Mouse (Mus musculus): ENCODE measurements around the gene Grcc10. TPM values are rescaled to one million over a fixed set of nuclear protein-coding genes. Genes with fewer than 3 reads are reported as not detected.

Gene Grcc10
- polyA plus RNA-seq, 1 experiment: 287 TPM

DNA sequence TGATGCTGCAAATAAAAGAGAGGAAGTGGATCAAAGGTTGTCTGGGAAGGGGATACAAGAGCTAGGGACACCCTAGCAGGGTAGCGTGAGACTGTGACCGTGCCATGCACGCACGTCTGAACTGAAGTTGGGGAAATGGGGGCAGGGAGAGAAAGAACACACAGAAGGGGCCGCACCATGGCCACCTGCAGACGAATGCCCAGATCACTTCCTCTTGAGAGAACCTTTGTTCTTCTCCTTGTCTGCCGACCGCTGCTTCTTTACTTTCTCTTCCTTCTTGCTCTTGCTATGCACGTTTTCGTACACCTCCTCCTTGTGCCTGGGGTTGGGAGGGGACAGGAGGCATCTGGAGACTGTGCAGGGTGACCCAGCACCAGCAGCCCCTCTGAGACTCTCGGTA, 20.3 kb downstream of the Grcc10 start:
- H3K27me3 ChIP-seq (ENCODE audit: control insufficient read depth, insufficient read depth, insufficient read length): no peaks in the 10 kb centered on the region
- H3K4me2 ChIP-seq (ENCODE audit: low read depth): no peak overlapping the region
- TF ChIP-seq E2F4 (IDR thresholded peaks at IDR 0.05; ENCODE audit: insufficient read depth) (no peak), TCF3 (IDR thresholded peaks at IDR 0.05; ENCODE audit: insufficient read length, low read depth) (no peak), POLR2AphosphoS2 (IDR thresholded peaks at IDR 0.05; ENCODE audit: insufficient read length, low read depth) (no peak), MYOD1 (IDR thresholded peaks at IDR 0.05; ENCODE audit: control insufficient read depth in 1 of 3, insufficient read length in 2 of 3, low read depth in 2 of 3) (no peak), SRF (IDR thresholded peaks at IDR 0.05; ENCODE audit: control insufficient read depth, insufficient read length, low read depth) (no peak), REST (IDR thresholded peaks at IDR 0.05; ENCODE audit: insufficient read depth, insufficient read length) (no peak), CEBPB (IDR thresholded peaks at IDR 0.05; ENCODE audit: insufficient read depth, poor library complexity, severe bottlenecking) (no peak), MYOG (IDR thresholded peaks at IDR 0.05; ENCODE audit: control insufficient read depth in 1 of 3, insufficient read depth in 1 of 3, insufficient read length in 2 of 3, low read depth in 2 of 3) (no peak), TCF12 (IDR thresholded peaks at IDR 0.05; ENCODE audit: insufficient read depth, poor library complexity, severe bottlenecking) (no peak)

GRCm38 (mm10) chr6:124719354-124719978, 21.7 kb downstream of the Grcc10 start:
- no peak overlapping the region for H3K4me2 ChIP-seq (ENCODE audit: low read depth)
- TF ChIP-seq CEBPB (IDR thresholded peaks at IDR 0.05; ENCODE audit: insufficient read depth, poor library complexity, severe bottlenecking) (no peak), MAX (IDR thresholded peaks at IDR 0.05; ENCODE audit: low read depth) (no peak), REST (IDR thresholded peaks at IDR 0.05; ENCODE audit: insufficient read depth, insufficient read length) (no peak), SRF (IDR thresholded peaks at IDR 0.05; ENCODE audit: control insufficient read depth, insufficient read length, low read depth) (no peak), MYOG (IDR thresholded peaks at IDR 0.05; ENCODE audit: control insufficient read depth in 1 of 3, insufficient read depth in 1 of 3, insufficient read length in 2 of 3, low read depth in 2 of 3) (no peak)
- H3ac ChIP-seq (ENCODE audit: control insufficient read depth, insufficient read length): no peak overlapping the region

More for the DNA sequence above, 20.3 kb downstream of the Grcc10 start:
- H3K36me3 ChIP-seq (ENCODE audit: control insufficient read depth, insufficient read depth): peaks cover 6% of the 10 kb centered on the region
- H3ac ChIP-seq (ENCODE audit: control insufficient read depth, insufficient read length): no peak overlapping the region
- H3K4me3 ChIP-seq: no peak overlapping the region
- H3K79me2 ChIP-seq (ENCODE audit: control insufficient read depth, insufficient read depth): no peaks in the 10 kb centered on the region

GRCm38 (mm10) chr6:124718703-124719102, 22.5 kb downstream of the Grcc10 start:
- H3ac ChIP-seq (ENCODE audit: control insufficient read depth, insufficient read length): no peak overlapping the region
- H3K79me2 ChIP-seq (ENCODE audit: control insufficient read depth, insufficient read depth): peaks cover 9% of the 10 kb centered on the region
- TF ChIP-seq MYOD1 (IDR thresholded peaks at IDR 0.05; ENCODE audit: control insufficient read depth in 1 of 3, insufficient read length in 2 of 3, low read depth in 2 of 3): no peak
- no peak for TF ChIP-seq E2F4 (IDR thresholded peaks at IDR 0.05; ENCODE audit: insufficient read depth)
- TF ChIP-seq REST (IDR thresholded peaks at IDR 0.05; ENCODE audit: insufficient read depth, insufficient read length): no peak
- TF ChIP-seq SRF (IDR thresholded peaks at IDR 0.05; ENCODE audit: control insufficient read depth, insufficient read length, low read depth): no peak
- TF ChIP-seq CEBPB (IDR thresholded peaks at IDR 0.05; ENCODE audit: insufficient read depth, poor library complexity, severe bottlenecking): no peak
- TF ChIP-seq MAX (IDR thresholded peaks at IDR 0.05; ENCODE audit: low read depth): no peak
- TF ChIP-seq TCF12 (IDR thresholded peaks at IDR 0.05; ENCODE audit: insufficient read depth, poor library complexity, severe bottlenecking): no peak
- TF ChIP-seq POLR2A (IDR thresholded peaks at IDR 0.05; ENCODE audit: insufficient read length, low read depth): no peak
- no peak overlapping the region for H3K4me2 ChIP-seq (ENCODE audit: low read depth)
- H3K4me3 ChIP-seq: no peak overlapping the region
- peaks cover 22% of the 10 kb centered on the region for H3K36me3 ChIP-seq (ENCODE audit: control insufficient read depth, insufficient read depth)
- H3K27me3 ChIP-seq (ENCODE audit: control insufficient read depth, insufficient read depth, insufficient read length): no peaks in the 10 kb centered on the region

More at GRCm38 (mm10) chr6:124719354-124719978, 21.7 kb downstream of the Grcc10 start:
- H3K36me3 ChIP-seq (ENCODE audit: control insufficient read depth, insufficient read depth): peaks cover 18% of the 10 kb centered on the region
- no peak overlapping the region for H3K4me3 ChIP-seq
- peaks cover 2% of the 10 kb centered on the region for H3K79me2 ChIP-seq (ENCODE audit: control insufficient read depth, insufficient read depth)
- no peaks in the 10 kb centered on the region for H3K27me3 ChIP-seq (ENCODE audit: control insufficient read depth, insufficient read depth, insufficient read length)

GRCm38 (mm10) chr6:124717968-124718367, 23.2 kb downstream of the Grcc10 start:
- H3K4me2 ChIP-seq (ENCODE audit: low read depth): no peak overlapping the region

More at GRCm38 (mm10) chr6:124717968-124718367, 23.2 kb downstream of the Grcc10 start:
- Histone ChIP-seq H3ac (ENCODE audit: control insufficient read depth, insufficient read length) (no peak overlapping the region), H3K79me2 (ENCODE audit: control insufficient read depth, insufficient read depth) (peaks cover 17% of the 10 kb centered on the region), H3K27me3 (ENCODE audit: control insufficient read depth, insufficient read depth, insufficient read length) (no peaks in the 10 kb centered on the region), H3K36me3 (ENCODE audit: control insufficient read depth, insufficient read depth) (peaks cover 22% of the 10 kb centered on the region), H3K4me3 (no peak overlapping the region)
- TF ChIP-seq E2F4 (IDR thresholded peaks at IDR 0.05; ENCODE audit: insufficient read depth) (no peak), USF1 (IDR thresholded peaks at IDR 0.05; ENCODE audit: low read depth) (no peak), REST (IDR thresholded peaks at IDR 0.05; ENCODE audit: insufficient read depth, insufficient read length) (no peak), MAX (IDR thresholded peaks at IDR 0.05; ENCODE audit: low read depth) (no peak), MYOD1 (IDR thresholded peaks at IDR 0.05; ENCODE audit: control insufficient read depth in 1 of 3, insufficient read length in 2 of 3, low read depth in 2 of 3) (no peak), POLR2A (IDR thresholded peaks at IDR 0.05; ENCODE audit: insufficient read length, low read depth) (no peak), SRF (IDR thresholded peaks at IDR 0.05; ENCODE audit: control insufficient read depth, insufficient read length, low read depth) (no peak), CEBPB (IDR thresholded peaks at IDR 0.05; ENCODE audit: insufficient read depth, poor library complexity, severe bottlenecking) (no peak), TCF3 (IDR thresholded peaks at IDR 0.05; ENCODE audit: insufficient read length, low read depth) (no peak), POLR2AphosphoS2 (IDR thresholded peaks at IDR 0.05; ENCODE audit: insufficient read length, low read depth) (no peak), MYOG (IDR thresholded peaks at IDR 0.05; ENCODE audit: control insufficient read depth in 1 of 3, insufficient read depth in 1 of 3, insufficient read length in 2 of 3, low read depth in 2 of 3) (no peak), TCF12 (IDR thresholded peaks at IDR 0.05; ENCODE audit: insufficient read depth, poor library complexity, severe bottlenecking) (no peak)
